Mouse (Mus musculus): ENCODE data around the gene Nrap.

GRCm38 (mm10) chr19:56296668-56297067 is 93.2 kb downstream of the Nrap start:
- TF ChIP-seq POLR2A (IDR thresholded peaks at IDR 0.05; ENCODE audit: borderline replicate concordance, low read depth, low read length), result no peak
- no peak for TF ChIP-seq CTCF (IDR thresholded peaks at IDR 0.05; ENCODE audit: low read depth, low read length)

All from bone marrow macrophage, adult 2 months (primary cell).